In the genomic region with DNA sequence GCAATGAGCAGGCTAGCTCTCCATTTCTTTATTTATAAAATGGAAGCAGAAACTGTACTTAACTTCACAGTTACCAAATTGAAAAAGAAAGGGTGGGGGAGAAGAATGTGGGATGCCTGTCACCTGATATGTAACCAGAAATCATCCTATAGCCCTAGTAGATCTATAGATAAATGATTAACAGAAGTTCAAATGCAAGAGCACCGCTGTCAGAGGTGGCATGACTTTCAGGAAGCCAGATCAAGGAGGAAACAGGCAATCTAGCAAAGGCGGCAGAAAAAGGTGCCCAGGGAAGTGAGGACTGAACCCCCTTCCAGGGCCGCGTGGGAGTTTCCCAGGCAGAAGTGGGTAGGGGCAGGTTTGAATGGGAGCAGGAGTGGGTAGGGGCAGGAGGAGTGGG, we compare ENCODE assay signal across 32 mouse cellular contexts. TPM values are rescaled to one million over a fixed set of nuclear protein-coding genes. Genes with fewer than 3 reads are reported as not detected.
DNase-seq lines count a peak whose midpoint lies in the region; ATAC-seq and TF ChIP-seq lines count a peak whose summit lies in the region.
"Had no signal": no experiment of that assay in that cellular context is flagged by ENCODE, and none has a peak within 500 bp of the region (broad histone marks: within the 10 kb centered on the region; RNA-seq: fewer than 3 reads in every experiment).

No protein-coding gene starts in this region.

- no peak overlapping the region for H3K4me2 ChIP-seq in kidney, embryonic 16.5 days (replicated peaks; ENCODE audit: low read depth, low read length)
- H3K4me2 ChIP-seq in kidney, embryonic 14.5 days (replicated peaks; ENCODE audit: low read depth, low read length): no peak overlapping the region
- no peak overlapping the region for H3K4me2 ChIP-seq in liver, embryonic 12.5 days
- H3K4me2 ChIP-seq in liver, embryonic 11.5 days: no peak overlapping the region
- peak overlapping the region; percentile 29 for H3K4me2 ChIP-seq in intestine, embryonic 15.5 days (replicated peaks)
- H3K4me2 ChIP-seq in intestine, postnatal 0 days (replicated peaks; ENCODE audit: low read depth): peak overlapping the region; percentile 42
- H3K4me2 ChIP-seq: embryonic facial prominence, embryonic 13.5 days; forebrain, embryonic 13.5 days; heart, embryonic 11.5 days; hindbrain, embryonic 13.5 days had no signal

- H3K9ac ChIP-seq in kidney, embryonic 16.5 days (replicated peaks; ENCODE audit: low read length): no peak overlapping the region
- H3K9ac ChIP-seq in kidney, embryonic 14.5 days (ENCODE audit: low read depth, low read length): no peak overlapping the region
- no peak overlapping the region for H3K9ac ChIP-seq in liver, embryonic 12.5 days
- H3K9ac ChIP-seq in liver, embryonic 11.5 days (ENCODE audit: low read depth, low read length): no peak overlapping the region
- H3K9ac ChIP-seq in intestine, embryonic 15.5 days: no peak overlapping the region
- no peak overlapping the region for H3K9ac ChIP-seq in intestine, postnatal 0 days (ENCODE audit: low read depth, low read length)
- H3K9ac ChIP-seq: embryonic facial prominence, embryonic 13.5 days; forebrain, embryonic 13.5 days; hindbrain, embryonic 13.5 days had no signal

- 57% methylated on average over 4 of the region's 4 CpGs for WGBS in kidney, embryonic 16.5 days
- 65% methylated on average over 4 of the region's 4 CpGs for WGBS in kidney, embryonic 14.5 days
- 53% methylated on average over 4 of the region's 4 CpGs for WGBS in liver, embryonic 12.5 days (ENCODE audit: insufficient replicate concordance)
- WGBS in liver, embryonic 11.5 days: 46% methylated on average over 4 of the region's 4 CpGs
- WGBS in intestine, embryonic 15.5 days: 60% methylated on average over 4 of the region's 4 CpGs
- WGBS in intestine, postnatal 0 days: 35% methylated on average over 4 of the region's 4 CpGs

- H3K36me3 ChIP-seq in kidney, embryonic 16.5 days (ENCODE audit: insufficient read depth, low read length): no peaks in the 10 kb centered on the region
- H3K36me3 ChIP-seq in kidney, embryonic 14.5 days (ENCODE audit: control insufficient read depth, insufficient read depth, low read length): no peaks in the 10 kb centered on the region
- H3K36me3 ChIP-seq in liver, embryonic 12.5 days: no peaks in the 10 kb centered on the region
- H3K36me3 ChIP-seq in liver, embryonic 11.5 days (ENCODE audit: control insufficient read depth, insufficient read depth, low read length): no peaks in the 10 kb centered on the region
- H3K36me3 ChIP-seq in intestine, embryonic 15.5 days: no peaks in the 10 kb centered on the region
- no peaks in the 10 kb centered on the region for H3K36me3 ChIP-seq in intestine, postnatal 0 days (ENCODE audit: control insufficient read depth, insufficient read depth)
- H3K36me3 ChIP-seq: embryonic facial prominence, embryonic 10.5 days; embryonic facial prominence, embryonic 13.5 days; forebrain, embryonic 10.5 days; hindbrain, embryonic 10.5 days; hindbrain, embryonic 13.5 days had no signal

- DNase-seq in liver, embryonic 11.5 days (ENCODE audit: low spot score): no peak
- DNase-seq in cerebellum, postnatal 36 days: no peak
- DNase-seq in right cerebral cortex, postnatal 14 days: no peak
- DNase-seq: adrenal gland, adult 2 months; adrenal gland, postnatal 14 days; cerebellum, adult 11 months; cerebellum, adult 2 months; cerebellum, adult 9-11 months; cerebellum, postnatal 25 days; embryo, embryonic 11 days; gastrocnemius, postnatal 10 days; gastrocnemius, postnatal 36 days; heart, postnatal 36 days had no signal

- H3K27ac ChIP-seq in kidney, embryonic 16.5 days (ENCODE audit: low read length): no peak overlapping the region
- H3K27ac ChIP-seq in kidney, embryonic 14.5 days (ENCODE audit: low read depth, low read length): no peak overlapping the region
- H3K27ac ChIP-seq in liver, embryonic 12.5 days: no peak overlapping the region
- H3K27ac ChIP-seq in liver, embryonic 11.5 days (ENCODE audit: low read depth, low read length): no peak overlapping the region
- H3K27ac ChIP-seq in intestine, embryonic 15.5 days: no peak overlapping the region
- H3K27ac ChIP-seq in intestine, postnatal 0 days (ENCODE audit: low read depth, low read length): no peak overlapping the region
- H3K27ac ChIP-seq: embryonic facial prominence, embryonic 10.5 days; embryonic facial prominence, embryonic 13.5 days; forebrain, embryonic 10.5 days; forebrain, embryonic 13.5 days; hindbrain, embryonic 10.5 days; hindbrain, embryonic 13.5 days had no signal

- no peaks in the 10 kb centered on the region for H3K4me1 ChIP-seq in kidney, embryonic 16.5 days (ENCODE audit: insufficient read depth, low read length)
- no peaks in the 10 kb centered on the region for H3K4me1 ChIP-seq in kidney, embryonic 14.5 days (ENCODE audit: control insufficient read depth, insufficient read depth, low read length)
- no peaks in the 10 kb centered on the region for H3K4me1 ChIP-seq in liver, embryonic 12.5 days
- H3K4me1 ChIP-seq in liver, embryonic 11.5 days (replicated peaks; ENCODE audit: control insufficient read depth, insufficient read depth, low read length): no peaks in the 10 kb centered on the region
- no peaks in the 10 kb centered on the region for H3K4me1 ChIP-seq in intestine, embryonic 15.5 days (replicated peaks)
- no peaks in the 10 kb centered on the region for H3K4me1 ChIP-seq in intestine, postnatal 0 days (replicated peaks; ENCODE audit: control insufficient read depth, insufficient read depth, low read length)
- H3K4me1 ChIP-seq: embryonic facial prominence, embryonic 10.5 days; embryonic facial prominence, embryonic 13.5 days; forebrain, embryonic 13.5 days; hindbrain, embryonic 10.5 days; hindbrain, embryonic 13.5 days had no signal

- ATAC-seq in kidney, embryonic 16.5 days (ENCODE audit: low FRiP score, low TSS enrichment): peak; percentile 49; the same call in 1 of the 2 replicates
- no peak for ATAC-seq in kidney, embryonic 14.5 days (ENCODE audit: low FRiP score, low TSS enrichment)
- ATAC-seq in liver, embryonic 12.5 days: peak; percentile 27; the same call in 1 of the 2 replicates
- no peak for ATAC-seq in liver, embryonic 11.5 days (replicated peaks; ENCODE audit: low FRiP score)
- peak; percentile 86 for ATAC-seq in intestine, embryonic 15.5 days
- ATAC-seq in intestine, postnatal 0 days: no peak
- ATAC-seq: CD4-positive, CD25-positive, alpha-beta regulatory T cell, adult 4 months; forebrain, embryonic 13.5 days; forebrain, embryonic 16.5 days had no signal

- no peaks in the 10 kb centered on the region for H3K27me3 ChIP-seq in kidney, embryonic 16.5 days (ENCODE audit: insufficient read depth, low read length)
- no peaks in the 10 kb centered on the region for H3K27me3 ChIP-seq in kidney, embryonic 14.5 days (ENCODE audit: control insufficient read depth, insufficient read depth, low read length)
- H3K27me3 ChIP-seq in liver, embryonic 12.5 days (replicated peaks): no peaks in the 10 kb centered on the region
- H3K27me3 ChIP-seq in liver, embryonic 11.5 days (replicated peaks; ENCODE audit: control insufficient read depth, insufficient read depth, low read length): no peaks in the 10 kb centered on the region
- no peaks in the 10 kb centered on the region for H3K27me3 ChIP-seq in intestine, embryonic 15.5 days (replicated peaks)
- no peaks in the 10 kb centered on the region for H3K27me3 ChIP-seq in intestine, postnatal 0 days (replicated peaks; ENCODE audit: control insufficient read depth, insufficient read depth, low read length)
- H3K27me3 ChIP-seq: embryonic facial prominence, embryonic 13.5 days; forebrain, embryonic 13.5 days; hindbrain, embryonic 13.5 days had no signal

- H3K4me3 ChIP-seq in kidney, embryonic 16.5 days (ENCODE audit: low read length): no peak overlapping the region
- H3K4me3 ChIP-seq in kidney, embryonic 14.5 days (ENCODE audit: low read length): no peak overlapping the region
- no peak overlapping the region for H3K4me3 ChIP-seq in liver, embryonic 12.5 days
- H3K4me3 ChIP-seq in liver, embryonic 11.5 days (ENCODE audit: low read depth, low read length): no peak overlapping the region
- H3K4me3 ChIP-seq in intestine, embryonic 15.5 days (replicated peaks): no peak overlapping the region
- H3K4me3 ChIP-seq in intestine, postnatal 0 days (ENCODE audit: low read depth, low read length): no peak overlapping the region
- H3K4me3 ChIP-seq: embryonic facial prominence, embryonic 10.5 days; embryonic facial prominence, embryonic 13.5 days; erythroblast, embryonic 14.5 days; forebrain, embryonic 10.5 days; forebrain, embryonic 13.5 days; hindbrain, embryonic 10.5 days; hindbrain, embryonic 13.5 days had no signal

- no peaks in the 10 kb centered on the region for H3K9me3 ChIP-seq in kidney, embryonic 16.5 days (ENCODE audit: low read length)
- H3K9me3 ChIP-seq in kidney, embryonic 14.5 days (ENCODE audit: control insufficient read depth, low read length): no peaks in the 10 kb centered on the region
- no peaks in the 10 kb centered on the region for H3K9me3 ChIP-seq in liver, embryonic 12.5 days (replicated peaks)
- H3K9me3 ChIP-seq in liver, embryonic 11.5 days (ENCODE audit: control insufficient read depth, low read length): no peaks in the 10 kb centered on the region
- no peaks in the 10 kb centered on the region for H3K9me3 ChIP-seq in intestine, embryonic 15.5 days
- H3K9me3 ChIP-seq in intestine, postnatal 0 days (ENCODE audit: control insufficient read depth): no peaks in the 10 kb centered on the region
- H3K9me3 ChIP-seq: embryonic facial prominence, embryonic 10.5 days; embryonic facial prominence, embryonic 13.5 days; forebrain, embryonic 10.5 days; forebrain, embryonic 13.5 days; hindbrain, embryonic 10.5 days; hindbrain, embryonic 13.5 days had no signal

- TF ChIP-seq CTCF in intestine, postnatal 0 days (IDR thresholded peaks at IDR 0.05; ENCODE audit: low read depth): no peak

RNA-seq across cellular contexts. Expression of gene Mmp20, which starts 29.9 kb away (rescaled TPM):
- not detected in 2 replicates for polyA plus RNA-seq in kidney, embryonic 16.5 days (2015; fragmentation: Nextera tagmentation; extraction: Ambion mirVana)
- not detected in 2 replicates for polyA plus RNA-seq in kidney, embryonic 14.5 days (2014; fragmentation: Nextera tagmentation; extraction: Ambion mirVana)
- not detected in 2 replicates for polyA plus RNA-seq in liver, embryonic 12.5 days (2016; fragmentation: Nextera tagmentation; extraction: Ambion mirVana)
- polyA plus RNA-seq in liver, embryonic 11.5 days (2014; fragmentation: Nextera tagmentation; extraction: Ambion mirVana): not detected in 2 replicates
- polyA plus RNA-seq in intestine, embryonic 15.5 days (2015; fragmentation: Nextera tagmentation; extraction: Ambion mirVana): 0.14 and 0.21 TPM in 2 replicates
- polyA plus RNA-seq in intestine, postnatal 0 days (2015; fragmentation: Nextera tagmentation; extraction: Ambion mirVana): 0.09 TPM in 1 of 2 replicates, not detected in the other
- polyA plus RNA-seq: adrenal gland, adult 2 months; C2C12; CD4-positive, CD25-positive, alpha-beta regulatory T cell, adult 4 months; cortical plate, adult 2 months; embryonic facial prominence, embryonic 10.5 days; embryonic facial prominence, embryonic 13.5 days; erythroblast, embryonic 14.5 days; forebrain, embryonic 10.5 days; forebrain, embryonic 13.5 days; forebrain, embryonic 16.5 days; heart, embryonic 11.5 days; heart, embryonic 14.5 days; heart, postnatal 0 days; hindbrain, embryonic 10.5 days; hindbrain, embryonic 13.5 days had no signal

RNA-seq across cellular contexts. Expression of gene Mmp7, which starts 33.9 kb away (rescaled TPM):
- polyA plus RNA-seq in kidney, embryonic 16.5 days (2015; fragmentation: Nextera tagmentation; extraction: Ambion mirVana): not detected in 2 replicates
- not detected in 2 replicates for polyA plus RNA-seq in kidney, embryonic 14.5 days (2014; fragmentation: Nextera tagmentation; extraction: Ambion mirVana)
- not detected in 2 replicates for polyA plus RNA-seq in liver, embryonic 12.5 days (2016; fragmentation: Nextera tagmentation; extraction: Ambion mirVana)
- not detected in 2 replicates for polyA plus RNA-seq in liver, embryonic 11.5 days (2014; fragmentation: Nextera tagmentation; extraction: Ambion mirVana)
- 0.58 and 0.88 TPM in 2 replicates for polyA plus RNA-seq in intestine, embryonic 15.5 days (2015; fragmentation: Nextera tagmentation; extraction: Ambion mirVana)
- 7.1 and 8.8 TPM in 2 replicates for polyA plus RNA-seq in intestine, postnatal 0 days (2015; fragmentation: Nextera tagmentation; extraction: Ambion mirVana)
- polyA plus RNA-seq: adrenal gland, adult 2 months; C2C12; CD4-positive, CD25-positive, alpha-beta regulatory T cell, adult 4 months; cerebellum, adult 2 months; cortical plate, adult 2 months; embryonic facial prominence, embryonic 10.5 days; embryonic facial prominence, embryonic 13.5 days; erythroblast, embryonic 14.5 days; forebrain, embryonic 10.5 days; forebrain, embryonic 13.5 days; forebrain, embryonic 16.5 days; heart, embryonic 11.5 days; heart, embryonic 14.5 days; heart, postnatal 0 days; hindbrain, embryonic 10.5 days; hindbrain, embryonic 13.5 days had no signal

Comparison
In these comparisons a context has a peak if more than half of its experiments do, and no peak if none do; other contexts are left out.
1. ATAC-seq: peak in kidney, embryonic 16.5 days (single experiment), liver, embryonic 12.5 days (single experiment) and intestine, embryonic 15.5 days (single experiment); none in kidney, embryonic 14.5 days (single experiment), liver, embryonic 11.5 days (single experiment) and intestine, postnatal 0 days (single experiment).
2. H3K4me2 ChIP-seq: peak in intestine, embryonic 15.5 days (single experiment) and intestine, postnatal 0 days (single experiment); none in kidney, embryonic 16.5 days (single experiment), kidney, embryonic 14.5 days (single experiment), liver, embryonic 12.5 days (single experiment) and liver, embryonic 11.5 days (single experiment).